Mouse (Mus musculus): ENCODE measurements around the gene Abhd17a.

DNA sequence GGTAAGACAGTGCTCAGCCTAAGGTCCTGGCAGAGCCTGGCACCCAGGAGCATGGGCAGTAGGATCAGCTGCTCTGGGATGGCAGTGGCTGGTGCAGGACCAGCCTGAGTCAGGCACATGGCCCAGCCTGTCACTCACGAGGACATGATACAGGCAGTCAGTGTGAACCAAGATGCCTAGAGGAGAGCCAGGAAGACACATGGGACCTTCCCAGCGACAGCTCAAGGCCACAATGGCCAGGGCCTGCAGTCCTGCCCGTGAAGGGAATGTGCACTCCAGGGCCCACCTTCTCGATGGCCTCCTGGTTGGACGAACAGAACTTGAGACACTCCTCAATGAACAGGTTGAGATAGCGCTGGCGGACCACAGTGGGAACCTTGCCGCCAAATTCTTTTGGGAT, 44.6 kb downstream of the Abhd17a start:
- TF ChIP-seq CTCF (IDR thresholded peaks at IDR 0.05; ENCODE audit: low read depth): no peak
- TF ChIP-seq EP300 (IDR thresholded peaks at IDR 0.05; ENCODE audit: low read depth): no peak

Data from liver, postnatal 0 days (tissue).